Mouse (Mus musculus): Measurements from ENCODE around the gene BC051665.

BC051665 gene

DNA sequence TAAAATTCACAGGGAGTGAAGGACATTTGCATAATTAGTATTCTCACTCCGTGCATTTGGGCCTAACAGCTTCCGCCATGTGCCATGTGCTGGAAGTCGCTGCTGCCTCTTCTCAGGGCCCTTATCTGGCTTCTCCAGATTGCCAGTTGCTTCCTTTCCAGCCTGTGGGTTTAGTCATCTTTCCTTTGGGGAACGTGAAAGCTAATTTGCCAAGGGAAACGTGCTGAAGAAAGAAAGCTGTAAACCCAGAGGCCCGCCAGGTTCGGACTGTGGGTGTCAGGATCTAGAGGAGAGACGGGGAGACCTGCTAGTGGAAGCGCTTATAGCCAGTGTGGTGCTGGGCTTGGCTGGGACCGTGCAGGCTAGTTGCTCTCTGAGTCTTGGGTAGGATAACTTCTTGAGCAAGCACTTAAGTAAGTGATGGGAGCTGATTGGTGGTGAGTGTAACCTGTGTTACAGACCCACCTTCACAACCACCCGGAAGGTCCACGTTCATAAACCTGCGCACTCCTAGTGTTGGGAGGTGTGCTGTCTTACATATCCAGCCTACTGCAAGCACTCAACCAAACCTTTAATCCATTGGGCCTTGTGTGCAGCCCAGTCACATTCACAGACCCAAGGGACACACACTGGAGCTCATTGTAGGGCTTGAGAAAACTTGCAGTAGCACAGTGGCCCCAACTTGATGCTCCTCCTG lies 42.6 kb downstream of the BC051665 start:
- DNase-seq (ENCODE audit: low spot score in 2 of 2): no peak

GRCm38 (mm10) chr13:60742611-60743010 lies 43.6 kb downstream of the BC051665 start:
- no peak for DNase-seq (ENCODE audit: low spot score in 2 of 2)

DNA sequence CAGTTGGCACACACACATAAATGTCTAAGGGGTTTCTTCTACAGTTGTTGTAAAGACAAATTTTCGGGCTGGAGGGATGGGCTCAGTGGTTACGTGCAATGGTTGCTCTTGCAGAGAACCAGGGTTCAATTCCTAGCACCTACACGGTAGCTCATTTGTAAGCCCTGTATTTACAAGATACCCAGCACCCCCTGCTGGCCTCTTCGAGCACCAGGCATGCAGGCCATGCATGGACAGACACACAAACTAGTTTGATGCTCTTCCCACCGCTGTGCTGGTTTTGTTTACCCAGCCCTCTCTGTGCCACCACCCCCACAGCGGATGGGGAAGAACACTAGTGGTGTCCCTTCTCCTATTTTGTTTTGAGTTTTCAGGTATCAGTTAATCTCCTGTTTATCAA lies 45.9 kb downstream of the BC051665 start:
- no peak for DNase-seq (ENCODE audit: low spot score in 2 of 2)

DNA sequence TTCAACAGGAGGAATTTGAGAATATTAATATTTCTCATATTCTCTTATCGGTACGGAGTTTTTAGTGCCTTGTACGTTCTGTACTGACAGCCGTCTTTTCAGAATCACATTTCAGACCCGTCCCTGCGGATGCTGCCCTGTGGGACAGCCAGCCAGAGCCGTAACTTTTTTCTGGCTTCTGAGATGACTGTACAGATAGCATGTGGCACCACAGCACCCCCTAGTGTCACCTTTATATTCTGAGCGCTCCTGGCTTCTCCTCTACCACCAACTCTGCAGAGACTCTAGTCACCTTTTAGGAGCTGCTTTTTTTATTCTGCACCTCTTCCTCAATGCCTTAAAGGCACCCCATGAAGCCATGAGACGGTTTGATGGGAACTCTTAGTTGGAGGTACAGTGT lies 47.7 kb downstream of the BC051665 start:
- DNase-seq (ENCODE audit: low spot score in 2 of 2): peak; percentile 23 to 39

DNA sequence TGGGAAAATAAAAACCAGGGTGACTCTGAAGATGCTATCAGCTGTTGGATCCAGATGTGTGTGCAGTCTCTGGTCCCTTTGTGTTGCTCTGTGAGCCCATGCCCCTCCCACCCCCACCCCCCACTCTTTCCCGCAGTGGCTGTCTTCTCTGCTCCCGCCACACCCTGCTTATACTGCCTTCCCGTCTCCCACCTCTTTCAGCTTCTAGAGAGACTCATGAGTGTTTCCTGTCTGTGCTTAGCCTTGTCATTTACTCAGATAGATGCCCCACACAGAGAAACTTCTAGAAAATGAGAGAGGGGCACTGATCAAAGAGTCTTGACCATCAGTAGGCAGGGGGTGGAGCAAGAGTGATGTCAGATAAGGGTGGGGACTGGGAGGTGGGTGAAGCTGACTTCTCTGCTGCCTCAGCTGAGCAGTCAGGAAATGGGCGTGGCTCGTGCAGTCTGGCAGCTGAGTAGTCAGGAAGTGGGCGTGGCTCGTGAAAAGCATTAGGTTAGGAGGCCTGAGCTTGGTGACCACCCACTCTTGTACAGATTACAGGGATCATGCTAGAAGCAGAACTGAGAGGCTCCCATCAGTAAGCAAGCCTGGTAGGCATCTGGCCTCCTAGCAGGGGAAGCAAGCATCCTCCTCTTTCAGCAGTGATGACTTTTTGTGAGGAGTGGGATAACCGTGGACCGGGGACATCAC lies 48.4 kb downstream of the BC051665 start:
- peak; percentile 55 to 68 for DNase-seq (ENCODE audit: low spot score in 2 of 2)

DNA sequence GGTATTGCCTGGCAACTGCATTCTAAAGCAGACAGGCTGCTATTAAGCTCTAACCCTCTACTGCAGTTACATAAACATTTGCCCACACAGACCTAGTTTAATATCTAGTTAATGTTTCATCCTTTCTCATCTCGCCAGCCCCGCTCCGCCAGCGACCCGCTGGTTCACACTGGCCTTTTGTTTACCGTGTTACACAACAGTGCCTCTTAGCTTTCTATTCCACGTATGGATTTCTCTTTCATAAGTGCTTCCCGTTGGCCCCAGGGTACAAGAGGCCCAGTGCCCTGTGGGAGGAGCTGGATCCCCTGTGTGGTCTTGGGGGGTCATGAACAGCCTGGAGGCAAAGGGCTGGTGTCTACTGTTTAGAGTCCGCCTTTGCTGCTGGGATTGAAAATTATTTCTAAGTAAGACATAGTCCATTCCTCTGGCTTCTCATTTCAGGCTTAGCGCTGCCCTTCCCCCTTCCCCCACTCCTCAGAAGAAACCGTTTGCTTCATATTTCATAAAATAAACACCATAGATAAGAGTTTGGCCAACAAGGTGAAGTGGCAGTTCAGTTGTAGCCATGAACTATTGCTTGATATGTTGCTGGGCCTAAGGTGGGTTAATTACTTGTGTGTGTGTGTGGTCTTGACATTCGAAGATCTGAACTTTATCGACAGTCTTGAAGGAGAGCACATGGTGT lies 49.6 kb downstream of the BC051665 start:
- DNase-seq (ENCODE audit: low spot score in 2 of 2): no peak

GRCm38 (mm10) chr13:60735306-60735705 lies 50.9 kb downstream of the BC051665 start:
- DNase-seq (ENCODE audit: low spot score in 2 of 2): no peak
